Mouse (Mus musculus) MEL (cell line): ENCODE data around the gene Pdia6.

Experiments
- EP300 ChIP-seq, 2 experiments: IDR thresholded peaks; 2 replicates each; pipeline ENCODE4 v1.6.1; 2011; ENCODE audit warnings: improper control_type of control experiment in 2 of 2, low read length in 2 of 2, low read depth in 1 of 2, mild to moderate bottlenecking in 1 of 2
- GATA1 ChIP-seq: IDR thresholded peaks from 2 replicates; pipeline ENCODE4 v1.6.1; 2011; ENCODE audit warnings: low read depth, low read length, improper control_type of control experiment
- POLR2A ChIP-seq, 2 experiments: IDR thresholded peaks; 2 replicates each; pipeline ENCODE4 v1.6.1; 2011 to 2012; ENCODE audit warnings: low read length in 2 of 2, mild to moderate bottlenecking in 2 of 2, control low read depth in 1 of 2, improper control_type of control experiment in 1 of 2, low read depth in 1 of 2, moderate library complexity in 1 of 2; ENCODE audit not compliant: control insufficient read depth in 1 of 2, insufficient read depth in 1 of 2, poor library complexity in 1 of 2

DNA sequence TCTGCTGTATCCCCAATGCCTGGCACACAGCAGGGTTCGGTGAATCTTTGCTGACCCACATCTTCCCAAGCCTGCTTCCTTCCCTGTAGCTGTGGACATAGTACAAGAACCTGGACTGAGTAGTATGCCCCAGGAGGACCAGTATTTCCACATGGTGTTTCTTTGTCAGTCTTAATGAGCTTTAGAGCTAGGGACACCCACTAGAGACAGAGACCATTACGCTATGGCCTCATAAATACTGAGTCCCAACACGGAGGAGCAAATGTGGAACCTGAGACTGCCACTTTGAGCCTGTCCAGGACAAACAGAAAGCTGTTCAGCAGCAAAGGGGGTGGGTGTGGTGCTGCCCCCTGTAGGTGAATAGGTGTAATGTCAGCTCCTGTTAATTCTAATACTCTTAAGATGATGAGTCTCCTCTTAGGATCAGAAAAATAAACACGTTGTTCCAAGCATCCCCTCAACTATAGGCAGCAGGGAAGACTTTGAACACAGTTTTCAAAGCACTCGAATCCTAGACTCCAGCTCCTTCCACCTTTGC lies 44.4 kb upstream of the Pdia6 start:
- TF ChIP-seq GATA1 (no peak), EP300 (IDR thresholded peaks at IDR 0.05; ENCODE audit: low read depth in 1 of 2, low read length in 2 of 2) (no peak), POLR2A (IDR thresholded peaks at IDR 0.05; ENCODE audit: control insufficient read depth in 1 of 2, insufficient read depth in 1 of 2, low read depth in 1 of 2, low read length in 2 of 2, poor library complexity in 1 of 2) (no peak)
